Mouse (Mus musculus) adrenal gland, adult 18-20 months (tissue): ENCODE measurements at regions not wholly inside any gene's neighbourhood (a gene's known extent, or its start where the extent isn't known, plus 50 kb on each side); places are given as distances from the start of the nearest gene placed in this dataset.

Experiments used
- DNase-seq, 2 experiments: peaks; one replicate each; pipeline ENCODE4 v3.0.0; 2021 to 2022; ENCODE audit warnings: low spot score in 2 of 2

- DNase-seq, result no peak
Measured at GRCm38 (mm10) chr15:96119240-96119639, 168.1 kb upstream of the Arid2 start.

DNA sequence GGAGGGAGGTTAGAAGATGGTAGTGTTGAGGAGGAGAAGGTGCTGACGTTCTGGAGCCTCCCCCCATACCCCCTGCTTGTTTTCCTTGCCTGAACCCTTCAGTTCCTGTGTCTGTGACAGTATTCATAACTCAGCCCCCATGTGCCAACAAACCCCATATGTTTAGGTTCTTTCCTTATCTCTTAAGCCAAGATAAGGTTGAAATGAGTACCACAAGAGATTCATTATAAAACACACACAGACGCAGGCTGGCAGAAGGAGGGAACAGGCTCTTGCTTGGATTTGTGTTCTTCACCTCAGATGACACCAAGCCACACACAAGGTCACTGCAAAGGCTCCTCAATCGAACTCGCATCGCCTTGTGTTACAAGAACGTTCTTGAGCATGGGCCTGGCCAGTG lies 162.9 kb upstream of the Arid2 start:
- DNase-seq, result no peak

DNA sequence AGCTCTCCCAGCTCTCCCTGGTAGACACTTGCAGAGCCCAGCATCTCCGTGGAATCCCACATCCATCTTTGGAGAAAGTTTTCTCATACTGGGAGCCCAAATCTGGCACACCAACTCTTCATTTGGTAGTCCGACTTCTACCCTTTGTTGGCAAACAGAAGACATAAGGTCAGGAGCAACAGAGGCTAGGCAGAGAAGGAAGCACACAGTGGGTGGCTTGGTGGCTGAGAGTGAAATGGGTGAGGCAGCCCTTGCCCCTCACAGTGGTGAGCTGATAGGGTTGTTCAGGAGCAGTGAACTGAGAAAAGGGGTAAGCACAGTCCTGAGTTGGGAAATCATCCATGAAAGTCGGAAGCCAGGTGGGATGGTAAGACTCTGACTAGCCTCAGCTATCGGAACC lies 157.6 kb upstream of the Arid2 start:
- DNase-seq, result no peak

- no peak for DNase-seq
Measured at GRCm38 (mm10) chr15:96130531-96130930, 156.8 kb upstream of the Arid2 start.

GRCm38 (mm10) chr15:96131582-96132091 lies 155.7 kb upstream of the Arid2 start:
- DNase-seq, result no peak

- no peak for DNase-seq
Measured at GRCm38 (mm10) chr15:96132636-96133035, 154.7 kb upstream of the Arid2 start.

DNA sequence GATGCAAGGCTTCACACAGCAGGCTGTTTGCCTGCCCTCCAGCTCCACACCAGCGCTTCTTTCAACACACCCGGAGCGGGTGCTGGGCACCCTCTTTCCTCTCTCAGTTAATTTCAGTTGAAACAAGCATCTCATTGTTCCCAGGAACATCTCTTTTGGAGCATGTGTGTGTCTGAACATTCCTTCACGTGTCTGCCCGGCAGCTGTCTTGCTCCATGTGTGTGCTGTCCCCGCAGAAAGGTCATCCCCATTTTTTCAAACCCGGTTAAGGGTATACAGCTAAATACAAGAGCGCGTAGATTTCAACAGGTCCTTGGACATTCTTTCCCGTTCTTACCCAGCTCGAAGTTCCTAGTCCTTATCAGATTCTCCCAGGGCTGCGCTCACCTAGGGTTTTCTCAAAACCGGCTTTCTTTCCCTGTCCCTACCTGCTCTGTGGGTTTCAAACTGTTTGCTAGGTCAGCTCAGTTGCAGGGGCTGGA lies 152.0 kb upstream of the Arid2 start:
- no peak for DNase-seq

- no peak for DNase-seq
Measured at GRCm38 (mm10) chr15:96135816-96136215, 151.5 kb upstream of the Arid2 start.

DNA sequence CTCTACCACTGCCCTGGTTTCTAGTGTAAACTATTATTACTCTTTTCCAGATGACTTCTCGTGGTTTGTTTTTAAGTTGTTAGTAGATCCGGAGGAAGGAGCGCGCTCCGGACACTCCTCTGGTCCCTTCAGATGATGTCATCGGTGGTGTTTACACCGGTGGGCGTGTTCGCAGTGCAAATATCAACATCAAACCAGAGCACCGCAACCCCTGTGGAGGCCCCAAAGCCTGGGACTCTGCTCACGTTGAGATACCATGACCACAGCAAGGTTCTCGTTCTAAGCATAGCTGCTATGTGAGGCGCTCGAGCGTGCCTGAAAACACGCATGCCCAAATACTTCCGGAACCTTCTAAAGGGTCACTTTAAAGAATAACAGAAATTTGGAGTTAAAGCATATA lies 149.8 kb upstream of the Arid2 start:
- DNase-seq, result no peak

- no peak for DNase-seq
Measured at GRCm38 (mm10) chr15:96137945-96138344, 149.4 kb upstream of the Arid2 start.

GRCm38 (mm10) chr15:96153489-96153888 lies 133.8 kb upstream of the Arid2 start:
- DNase-seq, result no peak

GRCm38 (mm10) chr15:96158321-96158720 lies 129.0 kb upstream of the Arid2 start:
- DNase-seq, result no peak

- no peak for DNase-seq
Measured at GRCm38 (mm10) chr15:96164771-96165431, 122.4 kb upstream of the Arid2 start.

GRCm38 (mm10) chr15:96167256-96167655 lies 120.1 kb upstream of the Arid2 start:
- no peak for DNase-seq

DNA sequence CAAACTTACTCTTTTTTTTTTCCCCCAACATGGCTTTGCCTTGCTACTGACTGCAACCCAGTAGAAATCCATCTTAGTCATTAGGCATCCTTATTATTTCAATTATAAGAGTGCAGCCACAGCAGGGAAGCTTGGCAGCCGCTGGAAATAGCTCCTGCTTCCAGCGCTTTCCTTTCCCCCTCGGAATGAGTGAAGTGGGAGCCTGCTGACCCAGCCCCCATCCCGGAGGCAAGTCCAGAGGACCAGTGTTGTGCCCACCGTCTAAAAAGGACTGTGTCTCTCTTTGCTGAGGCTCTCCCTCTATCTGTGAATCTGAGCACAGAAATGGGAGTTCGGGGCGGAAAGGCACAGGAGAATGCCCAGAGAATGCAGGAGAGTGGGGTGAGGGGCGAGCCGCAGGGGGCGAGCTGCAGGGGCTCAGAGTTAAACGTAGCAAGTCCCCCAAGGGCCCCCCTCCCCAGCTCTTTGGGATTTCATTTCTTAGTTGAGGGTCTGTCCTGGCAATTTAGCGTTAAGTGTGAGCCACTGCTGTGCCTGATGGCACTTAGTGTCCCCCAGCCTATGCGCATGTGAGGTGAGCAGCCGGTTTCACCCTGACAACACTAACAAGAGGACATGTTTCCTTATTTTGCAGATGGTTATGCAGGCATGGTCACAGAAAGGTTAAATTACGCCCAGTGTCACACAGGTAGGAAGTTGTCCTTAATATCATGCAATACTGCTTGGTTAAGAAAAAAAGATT lies 117.4 kb upstream of the Arid2 start:
- DNase-seq, result no peak

- DNase-seq, result no peak
Measured at GRCm38 (mm10) chr15:96170986-96171769, 116.1 kb upstream of the Arid2 start.

DNA sequence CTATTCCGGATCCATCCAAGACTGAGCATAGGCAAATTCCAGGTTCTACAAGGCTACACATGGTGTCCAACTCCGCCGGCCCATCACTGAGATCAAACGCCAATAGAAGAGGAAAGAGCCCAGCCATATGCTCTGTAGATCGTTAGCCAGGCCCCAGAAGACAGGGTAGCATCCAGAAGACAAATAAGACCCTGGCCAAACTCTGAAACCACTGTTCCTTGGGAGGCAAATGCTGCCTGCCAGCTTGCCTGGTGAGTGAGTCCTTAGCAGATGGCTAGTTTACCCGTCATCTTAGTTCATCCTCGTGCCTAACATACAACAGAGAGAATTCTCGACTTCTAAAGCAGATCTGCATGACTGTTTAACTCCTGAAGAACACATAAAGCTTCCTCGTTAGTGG lies 109.4 kb upstream of the Arid2 start:
- no peak for DNase-seq

DNA sequence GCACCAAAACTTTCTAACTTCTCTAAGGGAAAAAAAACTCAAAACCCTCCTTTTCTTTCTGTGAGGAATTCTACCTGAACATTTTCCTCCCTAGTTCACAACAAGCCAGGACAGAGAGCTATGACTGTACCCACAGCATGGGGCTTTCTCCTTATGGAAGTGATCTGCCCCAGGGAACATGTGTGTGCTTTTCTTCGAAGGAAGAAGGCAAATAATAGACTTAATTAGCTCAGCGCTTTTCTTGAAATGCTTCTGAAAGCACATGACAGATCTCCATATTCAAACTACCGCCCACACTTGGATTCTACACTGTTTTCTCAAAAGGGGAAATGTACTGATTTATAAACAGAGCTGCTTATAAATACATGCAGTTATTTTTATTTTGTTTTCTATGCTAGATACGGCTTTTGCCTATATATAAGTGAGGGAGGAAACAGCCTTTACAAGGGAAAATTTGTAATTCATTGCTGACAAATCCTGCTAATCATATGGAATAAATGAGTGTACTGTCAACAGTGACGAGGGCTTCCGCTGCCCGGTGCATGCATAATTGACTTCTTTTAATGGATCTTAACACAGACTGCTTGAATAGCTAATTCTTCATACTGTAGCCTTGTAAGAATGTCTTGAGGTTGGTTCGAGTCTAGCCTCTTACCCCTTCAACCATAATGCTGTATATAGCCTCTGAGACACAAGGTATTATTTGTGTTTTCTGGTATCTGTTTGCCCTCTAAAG lies 108.8 kb upstream of the Arid2 start:
- DNase-seq, result no peak

GRCm38 (mm10) chr15:96179511-96179910 lies 107.8 kb upstream of the Arid2 start:
- DNase-seq, result no peak

DNA sequence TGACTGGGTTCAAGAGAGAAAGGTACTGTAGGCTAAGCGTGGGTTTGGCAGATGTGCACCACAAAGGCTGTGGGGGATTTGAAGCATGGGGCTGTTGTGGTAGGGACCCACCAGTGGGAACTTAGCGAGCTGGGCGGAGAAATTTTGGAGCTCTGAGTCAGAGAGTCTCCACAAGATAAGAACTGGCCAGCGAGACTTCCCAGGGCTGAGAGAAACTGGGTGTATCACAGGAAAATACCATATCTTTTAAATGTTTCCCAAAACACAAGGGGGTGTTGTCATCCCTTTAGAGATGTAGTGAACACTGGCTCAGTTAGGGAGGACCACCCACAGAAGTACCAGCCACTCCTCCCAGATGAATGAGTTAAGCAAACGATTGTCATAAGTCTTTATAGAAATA lies 107.3 kb upstream of the Arid2 start:
- DNase-seq, result no peak

DNA sequence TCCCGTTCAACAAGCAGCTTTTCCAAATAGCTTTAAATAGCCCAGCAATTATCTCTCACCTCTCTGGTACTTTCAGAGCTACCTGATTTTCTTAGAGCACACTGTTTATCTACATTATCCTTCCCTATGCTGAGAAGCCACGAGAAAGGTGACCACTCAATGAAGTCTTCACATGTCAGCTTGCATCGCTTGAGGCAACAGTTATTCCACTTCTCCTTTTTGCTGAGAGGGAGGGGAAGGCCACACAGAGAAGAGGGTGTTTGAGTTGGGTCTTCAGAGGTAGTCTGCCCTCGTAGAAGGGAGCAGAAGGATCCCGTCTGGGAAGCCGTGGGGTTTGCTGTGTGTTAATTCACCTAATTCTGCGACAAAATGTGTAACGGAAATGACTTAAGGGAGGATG lies 106.3 kb upstream of the Arid2 start:
- DNase-seq, result no peak
